Mouse (Mus musculus) stomach, embryonic 16.5 days (tissue): Measurements from ENCODE around the gene Pth. TPM values are rescaled to one million over a fixed set of nuclear protein-coding genes. Genes with fewer than 3 reads are reported as not detected.

Source experiments
- ATAC-seq: fragments of 200-750 bp; cut with Nextera tagmentation; 2 replicates; pipeline ENCODE4 v1.8.0; 2017; ENCODE audit warnings: moderate number of reproducible peaks, moderate TSS enrichment; ENCODE audit not compliant: insufficient read depth, low FRiP score
- H3K27ac ChIP-seq: fragments of 300-500 bp; sonication (generic); 2 replicates; pipeline ENCODE4 v1.5.1; 2014; ENCODE audit warnings: low read length
- H3K27me3 ChIP-seq: fragments of 300-500 bp; sonication (generic); 2 replicates; pipeline ENCODE4 v1.6.1; 2014; ENCODE audit warnings: low read length, control low read depth, mixed read lengths; ENCODE audit not compliant: control insufficient read depth, insufficient read depth
- H3K36me3 ChIP-seq: fragments of 300-500 bp; sonication (generic); 2 replicates; pipeline ENCODE4 v1.6.1; 2014; ENCODE audit warnings: low read length; ENCODE audit not compliant: control insufficient read depth, insufficient read depth
- H3K4me1 ChIP-seq: fragments of 300-500 bp; sonication (generic); 2 replicates; pipeline ENCODE4 v1.6.1; 2014; ENCODE audit warnings: low read length, control low read depth, mixed read lengths; ENCODE audit not compliant: control insufficient read depth, insufficient read depth
- H3K4me2 ChIP-seq: fragments of 300-500 bp; sonication (generic); 2 replicates; pipeline ENCODE4 v1.6.1; 2014; ENCODE audit warnings: low read depth, low read length, mixed read lengths
- H3K4me3 ChIP-seq: fragments of 300-500 bp; sonication (generic); replicated peaks from 2 replicates; pipeline ENCODE4 v1.5.1; 2014; ENCODE audit warnings: mild to moderate bottlenecking, low read length
- H3K9ac ChIP-seq: fragments of 300-500 bp; sonication (generic); 2 replicates; pipeline ENCODE4 v1.6.1; 2014; ENCODE audit warnings: low read length
- H3K9me3 ChIP-seq: fragments of 300-500 bp; sonication (generic); replicated peaks from 2 replicates; pipeline ENCODE4 v1.6.1; 2016; ENCODE audit warnings: low read length, control low read depth; ENCODE audit not compliant: control insufficient read depth
- WGBS: fragments of 180-500 bp; shearing (Covaris S2); extraction: QIAGEN DNeasy Blood & Tissue Kit; methylation state at CpG from one replicate; pipeline ENCODE4 v1.1.7; 2014; 5-methylcytosine and 5-hydroxymethylcytosine counted together
- polyA plus RNA-seq: library from polyadenylated mRNA; unstranded; fragments of >200 nt; fragmentation: Nextera tagmentation; extraction: Ambion mirVana; gene quantifications from 2 replicates; pipeline ENCODE4 v1.2.1, GENCODE M21; 2015

Pth gene
- polyA plus RNA-seq, 1 experiment from 2014 or later: not detected

DNA sequence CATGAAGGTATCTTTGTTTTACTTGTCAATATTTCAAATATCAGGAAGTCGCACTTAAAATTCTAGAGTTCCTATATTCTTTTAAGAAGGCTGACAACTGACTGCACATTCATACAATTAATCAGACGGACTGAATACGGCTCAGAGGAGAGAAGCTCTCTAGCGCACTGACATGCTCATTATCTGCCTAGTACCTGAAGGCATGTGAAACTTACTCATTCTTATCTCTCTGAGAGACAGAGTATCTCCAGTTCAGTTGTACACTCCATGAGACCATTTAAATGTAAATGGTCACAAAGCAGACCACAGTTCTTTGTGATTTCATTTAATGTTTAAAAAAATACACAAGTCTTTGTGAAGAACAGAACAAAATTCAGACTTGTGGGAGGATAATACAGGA is 20.9 kb downstream of the Pth start:
- H3K9me3 ChIP-seq: no peaks in the 10 kb centered on the region
- ATAC-seq: no peak
- H3K4me1 ChIP-seq: peaks cover 6% of the 10 kb centered on the region; the same call in 1 of the 2 replicates
- no peaks in the 10 kb centered on the region for H3K36me3 ChIP-seq
- no peak overlapping the region for H3K9ac ChIP-seq
- no peak overlapping the region for H3K4me2 ChIP-seq
- 74% methylated on average over 4 of the region's 4 CpGs for WGBS
- no peak overlapping the region for H3K4me3 ChIP-seq
- no peak overlapping the region for H3K27ac ChIP-seq
- no peaks in the 10 kb centered on the region for H3K27me3 ChIP-seq

DNA sequence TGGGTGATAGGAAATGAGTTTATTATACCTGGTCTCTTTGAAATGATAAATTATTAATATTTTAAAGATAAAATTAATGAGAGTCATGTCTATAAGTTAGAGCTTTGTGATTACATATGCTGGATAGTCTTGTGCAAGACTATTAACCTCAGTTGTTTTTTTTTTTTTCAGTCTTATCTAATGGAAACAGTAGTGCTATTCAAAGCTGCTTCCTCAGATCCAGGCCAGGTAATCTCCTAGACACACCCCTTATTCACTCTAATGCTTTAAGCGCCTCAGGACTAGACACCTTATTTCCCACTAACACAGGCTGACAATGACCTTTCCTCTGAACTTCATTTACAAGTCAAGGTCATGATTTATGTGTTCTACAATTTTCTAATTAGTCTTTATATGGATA is 39.3 kb downstream of the Pth start:
- H3K9ac ChIP-seq: no peak overlapping the region
- WGBS: 61% methylated on average over 1 of the region's 1 CpGs
- no peaks in the 10 kb centered on the region for H3K9me3 ChIP-seq
- no peak overlapping the region for H3K4me3 ChIP-seq
- H3K27ac ChIP-seq: no peak overlapping the region
- ATAC-seq: no peak
- H3K27me3 ChIP-seq: no peaks in the 10 kb centered on the region
- no peaks in the 10 kb centered on the region for H3K4me1 ChIP-seq
- H3K4me2 ChIP-seq: no peak overlapping the region
- H3K36me3 ChIP-seq: no peaks in the 10 kb centered on the region

DNA sequence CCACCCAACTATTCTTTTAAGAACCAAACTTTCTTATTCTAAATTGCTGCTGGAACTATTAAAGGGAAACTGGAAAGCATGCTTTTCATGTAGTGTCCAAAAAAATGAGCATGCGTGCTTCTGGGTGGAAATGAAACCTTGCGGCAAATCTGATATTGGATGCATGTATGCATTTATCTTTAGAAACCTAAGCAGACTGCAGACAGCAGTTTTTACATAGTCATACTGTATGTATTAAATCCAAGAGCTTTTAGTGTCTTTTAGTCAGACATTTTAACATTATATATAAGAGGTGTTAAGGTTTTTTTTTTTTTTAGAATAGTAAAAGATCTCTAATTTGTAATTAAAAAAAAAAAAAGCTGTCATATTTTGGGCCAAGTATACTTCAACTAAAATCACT is 40.7 kb downstream of the Pth start:
- Histone ChIP-seq H3K27me3 (no peaks in the 10 kb centered on the region), H3K27ac (no peak overlapping the region), H3K9ac (no peak overlapping the region), H3K4me1 (no peaks in the 10 kb centered on the region), H3K4me3 (no peak overlapping the region), H3K4me2 (no peak overlapping the region), H3K36me3 (no peaks in the 10 kb centered on the region), H3K9me3 (no peaks in the 10 kb centered on the region)
- no peak for ATAC-seq
- 88% methylated on average over 2 of the region's 2 CpGs for WGBS

DNA sequence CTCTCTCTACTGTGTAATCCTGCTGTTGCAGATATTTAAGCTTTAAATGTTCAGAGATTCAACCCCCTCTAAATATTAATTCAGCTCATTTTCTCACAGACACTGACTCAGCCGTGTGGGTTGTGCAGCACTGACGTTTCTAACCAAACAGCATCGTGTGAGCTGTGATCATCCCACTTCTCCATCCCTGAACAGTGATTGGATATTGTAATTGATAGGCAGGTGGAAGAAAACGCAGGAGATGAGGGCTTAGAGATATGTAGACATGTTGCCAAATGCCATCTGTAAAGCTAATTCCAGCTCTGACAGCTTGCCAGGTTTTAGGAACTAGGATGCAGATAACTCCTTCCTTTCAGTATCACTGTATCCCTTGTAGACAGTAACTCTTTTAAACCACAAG is 41.1 kb downstream of the Pth start:
- Histone ChIP-seq H3K4me1 (no peaks in the 10 kb centered on the region), H3K4me3 (no peak overlapping the region), H3K27me3 (no peaks in the 10 kb centered on the region), H3K36me3 (no peaks in the 10 kb centered on the region), H3K4me2 (no peak overlapping the region), H3K9me3 (no peaks in the 10 kb centered on the region), H3K9ac (no peak overlapping the region), H3K27ac (no peak overlapping the region)
- ATAC-seq: no peak
- 34% methylated on average over 4 of the region's 4 CpGs for WGBS

Other genes starting within 250 kb of the Pth start
- gene Arntl, start 181.1 kb downstream of the Pth start, polyA plus RNA-seq: 14.1 TPM in 2 replicates
- 21.6 and 23.4 TPM in 2 replicates for gene Btbd10, start 19.2 kb downstream of the Pth start, polyA plus RNA-seq
- 120 and 130 TPM in 2 replicates for gene Far1, start 125.3 kb upstream of the Pth start, polyA plus RNA-seq